Mouse (Mus musculus): ENCODE results near the gene Tspyl1. TPM values are rescaled to one million over a fixed set of nuclear protein-coding genes. Genes with fewer than 3 reads are reported as not detected.

The Tspyl1 gene
- total RNA-seq, 2 experiments from 2014 or later = 175 to 185 TPM

- peak in 1 of 2 experiments; percentile 36 for DNase-seq (ENCODE audit: low spot score in 2 of 2)
Measured at GRCm38 (mm10) chr10:34297980-34298753, 16.2 kb downstream of the Tspyl1 start.

GRCm38 (mm10) chr10:34300368-34300767, 18.4 kb downstream of the Tspyl1 start:
- no peak for DNase-seq (ENCODE audit: low spot score in 2 of 2)

- no peak for DNase-seq (ENCODE audit: low spot score in 2 of 2)
Measured at GRCm38 (mm10) chr10:34307070-34307469, 25.1 kb downstream of the Tspyl1 start.

GRCm38 (mm10) chr10:34309915-34310685, 28.1 kb downstream of the Tspyl1 start:
- no peak for DNase-seq (ENCODE audit: low spot score in 2 of 2)

- DNase-seq (ENCODE audit: low spot score in 2 of 2) = no peak
Measured at GRCm38 (mm10) chr10:34312536-34312935, 30.5 kb downstream of the Tspyl1 start.

GRCm38 (mm10) chr10:34316571-34317216, 34.7 kb downstream of the Tspyl1 start:
- DNase-seq (ENCODE audit: low spot score in 2 of 2) = peak; percentile 56 to 61

- no peak for DNase-seq (ENCODE audit: low spot score in 2 of 2)
Measured at GRCm38 (mm10) chr10:34317217-34317606, 35.2 kb downstream of the Tspyl1 start.

- no peak for DNase-seq (ENCODE audit: low spot score in 2 of 2)
Measured at GRCm38 (mm10) chr10:34320809-34321208, 38.8 kb downstream of the Tspyl1 start.

GRCm38 (mm10) chr10:34326701-34327100, 44.7 kb downstream of the Tspyl1 start:
- DNase-seq (ENCODE audit: low spot score in 2 of 2) = no peak

- no peak for DNase-seq (ENCODE audit: low spot score in 2 of 2)
Measured at GRCm38 (mm10) chr10:34327144-34327543, 45.2 kb downstream of the Tspyl1 start.

GRCm38 (mm10) chr10:34328310-34328709, 46.3 kb downstream of the Tspyl1 start:
- peak; percentile 55 to 65 for DNase-seq (ENCODE audit: low spot score in 2 of 2)

Other genes starting within 250 kb of the Tspyl1 start
- gene Trappc3l, start 244.6 kb upstream of the Tspyl1 start, total RNA-seq (2021) = under 1 TPM in 1 of 2 experiments, not detected in 1; 0.40 TPM
- gene Calhm4, start 237.9 kb upstream of the Tspyl1 start, total RNA-seq (2021) = not detected
- gene Calhm5, start 185.7 kb upstream of the Tspyl1 start, total RNA-seq (2021) = 1 to 10 TPM; 2.8 to 3.1 TPM
- under 1 TPM; 0.52 to 0.56 TPM for gene Calhm6, start 154.2 kb upstream of the Tspyl1 start, total RNA-seq (2021)
- gene Dse, start 74.5 kb upstream of the Tspyl1 start, total RNA-seq (2021) = 10 to 100 TPM in 1 of 2 experiments, 1 to 10 TPM in 1; 6.1 to 10.1 TPM
- gene Tspyl4, start 15.3 kb downstream of the Tspyl1 start, total RNA-seq (2021) = 100 to 1,000 TPM; 420 to 434 TPM
- gene Col10a1, start 107.8 kb downstream of the Tspyl1 start, total RNA-seq (2021) = under 1 TPM; 0.44 to 0.89 TPM
- gene Nt5dc1, start 136.4 kb downstream of the Tspyl1 start, total RNA-seq (2021) = 1 to 10 TPM; 2.9 to 3.8 TPM
- under 1 TPM; 0.16 to 0.46 TPM for gene Frk, start 201.2 kb downstream of the Tspyl1 start, total RNA-seq (2021)